Mouse (Mus musculus) intestine, embryonic 16.5 days (tissue): ENCODE data around the gene Kat2b. TPM values are rescaled to one million over a fixed set of nuclear protein-coding genes. Genes with fewer than 3 reads are reported as not detected.
"Not testable (repeated sequence)": the region's sequence is repeated elsewhere in the genome, so short reads cannot be mapped to it uniquely, and the experiment has no call there.

Source experiments
- ATAC-seq: fragments of 200-750 bp; cut with Nextera tagmentation; 2 replicates; pipeline ENCODE4 v1.8.0; 2017; ENCODE audit warnings: moderate TSS enrichment, moderate library complexity
- H3K27ac ChIP-seq: fragments of 300-500 bp; sonication (generic); 2 replicates; pipeline ENCODE4 v1.5.1; 2014; ENCODE audit warnings: mild to moderate bottlenecking, low read length
- H3K27me3 ChIP-seq: fragments of 300-500 bp; sonication (generic); replicated peaks from 2 replicates; pipeline ENCODE4 v1.6.1; 2014; ENCODE audit warnings: low read length, control low read depth, mixed read lengths; ENCODE audit not compliant: control insufficient read depth, insufficient read depth
- H3K36me3 ChIP-seq: fragments of 300-500 bp; sonication (generic); 2 replicates; pipeline ENCODE4 v1.6.1; 2014; ENCODE audit warnings: low read length, control low read depth; ENCODE audit not compliant: control insufficient read depth, insufficient read depth
- H3K4me1 ChIP-seq: fragments of 300-500 bp; sonication (generic); 2 replicates; pipeline ENCODE4 v1.6.1; 2014; ENCODE audit warnings: low read length, control low read depth, mixed read lengths; ENCODE audit not compliant: control insufficient read depth, insufficient read depth
- H3K4me2 ChIP-seq: fragments of 300-500 bp; sonication (generic); 2 replicates; pipeline ENCODE4 v1.6.1; 2014; ENCODE audit warnings: low read depth, low read length, control low read depth
- H3K4me3 ChIP-seq: fragments of 300-500 bp; sonication (generic); 2 replicates; pipeline ENCODE4 v1.5.1; 2014; ENCODE audit warnings: mild to moderate bottlenecking, low read length
- H3K9ac ChIP-seq: fragments of 300-500 bp; sonication (generic); 2 replicates; pipeline ENCODE4 v1.6.1; 2014; ENCODE audit warnings: low read depth, low read length
- H3K9me3 ChIP-seq: fragments of 300-500 bp; sonication (generic); 2 replicates; pipeline ENCODE4 v1.6.1; 2016; ENCODE audit warnings: low read length, control low read depth; ENCODE audit not compliant: control insufficient read depth
- WGBS: fragments of 180-500 bp; shearing (Covaris S2); extraction: QIAGEN DNeasy Blood & Tissue Kit; methylation state at CpG from one replicate; pipeline ENCODE4 v1.1.7; 2014; 5-methylcytosine and 5-hydroxymethylcytosine counted together
- polyA plus RNA-seq: library from polyadenylated mRNA; unstranded; fragments of >200 nt; fragmentation: Nextera tagmentation; extraction: Ambion mirVana; gene quantifications from 2 replicates; pipeline ENCODE4 v1.2.1, GENCODE M21; 2015

Gene Kat2b
- polyA plus RNA-seq, 1 experiment from 2014 or later = 4.1 TPM

- Histone ChIP-seq H3K36me3 (no peaks in the 10 kb centered on the region), H3K4me2 (no peak overlapping the region), H3K27me3 (no peaks in the 10 kb centered on the region), H3K9me3 (no peaks in the 10 kb centered on the region), H3K4me1 (peaks cover 11% of the 10 kb centered on the region), H3K27ac (no peak overlapping the region), H3K9ac (no peak overlapping the region), H3K4me3 (no peak overlapping the region)
- 91% methylated on average over 5 of the region's 5 CpGs for WGBS
- ATAC-seq = no peak
These were observed 25.2 kb downstream of the Kat2b start for GRCm38 (mm10) chr17:53591910-53592309.

GRCm38 (mm10) chr17:53594590-53594989 lies 27.9 kb downstream of the Kat2b start:
- no peak overlapping the region for H3K4me3 ChIP-seq
- H3K9ac ChIP-seq = no peak overlapping the region
- H3K9me3 ChIP-seq = no peaks in the 10 kb centered on the region
- H3K4me1 ChIP-seq = no peaks in the 10 kb centered on the region
- WGBS = 84% methylated on average over 4 of the region's 4 CpGs
- H3K27ac ChIP-seq = no peak overlapping the region
- H3K36me3 ChIP-seq = no peaks in the 10 kb centered on the region
- ATAC-seq = no peak
- no peak overlapping the region for H3K4me2 ChIP-seq
- H3K27me3 ChIP-seq = no peaks in the 10 kb centered on the region

- no peak overlapping the region for H3K27ac ChIP-seq
- no peak for ATAC-seq
- no peak overlapping the region for H3K9ac ChIP-seq
- no peak overlapping the region for H3K4me2 ChIP-seq
- no peaks in the 10 kb centered on the region for H3K9me3 ChIP-seq
- H3K4me3 ChIP-seq = no peak overlapping the region
- H3K36me3 ChIP-seq = no peaks in the 10 kb centered on the region
- no peaks in the 10 kb centered on the region for H3K4me1 ChIP-seq
- H3K27me3 ChIP-seq = no peaks in the 10 kb centered on the region
- 75% methylated on average over 8 of the region's 8 CpGs for WGBS
These were observed 28.9 kb downstream of the Kat2b start for GRCm38 (mm10) chr17:53595527-53595926.

- Histone ChIP-seq H3K27me3 (no peaks in the 10 kb centered on the region), H3K9me3 (no peaks in the 10 kb centered on the region), H3K4me3 (no peak overlapping the region), H3K27ac (no peak overlapping the region), H3K4me1 (no peaks in the 10 kb centered on the region), H3K36me3 (no peaks in the 10 kb centered on the region), H3K4me2 (no peak overlapping the region), H3K9ac (no peak overlapping the region)
- WGBS = 44% methylated on average over 3 of the region's 3 CpGs
- peak; percentile 63 for ATAC-seq
These were observed 29.7 kb downstream of the Kat2b start for GRCm38 (mm10) chr17:53596314-53596882.

GRCm38 (mm10) chr17:53596941-53597790 lies 30.5 kb downstream of the Kat2b start:
- no peaks in the 10 kb centered on the region for H3K9me3 ChIP-seq
- ATAC-seq = no peak

GRCm38 (mm10) chr17:53598571-53598970 lies 31.9 kb downstream of the Kat2b start:
- no peak overlapping the region for H3K4me2 ChIP-seq
- no peak overlapping the region for H3K27ac ChIP-seq
- no peak overlapping the region for H3K4me3 ChIP-seq
- 88% methylated on average over 4 of the region's 4 CpGs for WGBS
- no peaks in the 10 kb centered on the region for H3K36me3 ChIP-seq
- H3K9ac ChIP-seq = no peak overlapping the region
- no peaks in the 10 kb centered on the region for H3K27me3 ChIP-seq
- no peaks in the 10 kb centered on the region for H3K4me1 ChIP-seq
- H3K9me3 ChIP-seq = no peaks in the 10 kb centered on the region
- ATAC-seq = no peak

More at GRCm38 (mm10) chr17:53596941-53597790, 30.5 kb downstream of the Kat2b start:
- Histone ChIP-seq H3K9ac (no peak overlapping the region), H3K36me3 (no peaks in the 10 kb centered on the region), H3K4me1 (no peaks in the 10 kb centered on the region), H3K4me3 (no peak overlapping the region), H3K27ac (no peak overlapping the region), H3K27me3 (no peaks in the 10 kb centered on the region), H3K4me2 (no peak overlapping the region)
- WGBS = 83% methylated on average over 11 of the region's 11 CpGs

- H3K9me3 ChIP-seq, H3K27me3 ChIP-seq, ATAC-seq, H3K9ac ChIP-seq, H3K27ac ChIP-seq, H3K36me3 ChIP-seq, H3K4me1 ChIP-seq, H3K4me2 ChIP-seq, H3K4me3 ChIP-seq: not testable (repeated sequence)
- WGBS = no CpG with 5 or more reads among the region's 7 CpGs
These were observed 36.6 kb downstream of the Kat2b start for GRCm38 (mm10) chr17:53603236-53603635.

- not testable (repeated sequence) for H3K9me3 ChIP-seq, ATAC-seq, H3K4me3 ChIP-seq, H3K4me2 ChIP-seq, H3K36me3 ChIP-seq, H3K27ac ChIP-seq, H3K4me1 ChIP-seq, H3K27me3 ChIP-seq, H3K9ac ChIP-seq
- WGBS = no CpG with 5 or more reads among the region's 7 CpGs
These were observed 39.4 kb downstream of the Kat2b start for GRCm38 (mm10) chr17:53606082-53606481.

- H3K27me3 ChIP-seq, ATAC-seq: not testable (repeated sequence)
- WGBS = no CpG with 5 or more reads among the region's 7 CpGs
These were observed 42.3 kb downstream of the Kat2b start for GRCm38 (mm10) chr17:53608924-53609323.

More at GRCm38 (mm10) chr17:53608924-53609323, 42.3 kb downstream of the Kat2b start:
- not testable (repeated sequence) for H3K9me3 ChIP-seq, H3K9ac ChIP-seq, H3K4me1 ChIP-seq, H3K36me3 ChIP-seq, H3K27ac ChIP-seq, H3K4me3 ChIP-seq, H3K4me2 ChIP-seq
